Mouse (Mus musculus) liver, adult 2 months (tissue): Measurements from ENCODE around the gene B3galt1. TPM values are rescaled to one million over a fixed set of nuclear protein-coding genes. Genes with fewer than 3 reads are reported as not detected.

ENCODE experiments used
- DNase-seq: peaks from one replicate; pipeline ENCODE4 v3.0.0-alpha.2; 2011; ENCODE audit warnings: low read depth, low spot score; ENCODE audit errors: extremely low read depth
- H3K27ac ChIP-seq: fragments of 200-500 bp; replicated peaks from 2 replicates; pipeline ENCODE4 v1.5.1; 2012; ENCODE audit warnings: low read depth, mild to moderate bottlenecking, control low read depth, inconsistent platforms, low read length; ENCODE audit not compliant: insufficient read depth
- H3K27me3 ChIP-seq: fragments of 200-500 bp; 2 replicates; pipeline ENCODE4 v1.6.1; 2012; ENCODE audit warnings: mild to moderate bottlenecking, moderate library complexity, low read length, inconsistent platforms; ENCODE audit not compliant: control insufficient read depth, insufficient read depth
- H3K36me3 ChIP-seq: fragments of 200-500 bp; 2 replicates; pipeline ENCODE4 v1.6.1; 2012; ENCODE audit warnings: low read length, inconsistent platforms; ENCODE audit not compliant: control insufficient read depth, insufficient read depth
- H3K4me1 ChIP-seq: fragments of 200-500 bp; 2 replicates; pipeline ENCODE4 v1.6.1; 2011; ENCODE audit warnings: low read length; ENCODE audit not compliant: control insufficient read depth, insufficient read depth
- H3K4me3 ChIP-seq: fragments of 200-500 bp; 2 replicates; pipeline ENCODE4 v1.5.1; 2011; ENCODE audit warnings: low read depth, mild to moderate bottlenecking, control low read depth, low read length, moderate library complexity; ENCODE audit not compliant: insufficient read depth
- H3K79me2 ChIP-seq: fragments of 200-500 bp; 2 replicates; pipeline ENCODE4 v1.6.1; 2012; ENCODE audit warnings: inconsistent platforms, mild to moderate bottlenecking, low read length, moderate library complexity; ENCODE audit not compliant: control insufficient read depth, insufficient read depth
- H3K9ac ChIP-seq: fragments of 200-500 bp; 2 replicates; pipeline ENCODE4 v1.6.1; 2012; ENCODE audit warnings: low read depth, mild to moderate bottlenecking, control low read depth, inconsistent platforms, low read length
- CTCF ChIP-seq: fragments of 200-500 bp; IDR thresholded peaks from 2 replicates; pipeline ENCODE4 v1.5.1; 2011; ENCODE audit warnings: low read depth, low read length, control low read depth
- POLR2A ChIP-seq: fragments of 200-500 bp; IDR thresholded peaks from 2 replicates; pipeline ENCODE4 v1.6.1; 2011; ENCODE audit warnings: low read length, control low read depth; ENCODE audit not compliant: insufficient read depth; ENCODE audit errors: extremely low read depth
- WGBS: fragments of 180-500 bp; shearing (Covaris S2); methylation state at CpG from one replicate; pipeline ENCODE4 v1.1.7; 2018; 5-methylcytosine and 5-hydroxymethylcytosine counted together
- polyA plus RNA-seq: library from polyadenylated mRNA; depleted of rRNA; stranded (reverse); fragments of >200 nt; gene quantifications from 2 replicates; pipeline ENCODE4 v1.2.3, GENCODE M21; 2012
- total RNA-seq: library from RNA; depleted of rRNA; stranded (reverse); fragments of >200 nt; gene quantifications from 2 replicates; pipeline ENCODE4 v1.2.3, GENCODE M21; 2014

B3galt1 gene
- total and polyA plus RNA-seq, 2 experiments, result 2.6 to 22.8 TPM

DNA sequence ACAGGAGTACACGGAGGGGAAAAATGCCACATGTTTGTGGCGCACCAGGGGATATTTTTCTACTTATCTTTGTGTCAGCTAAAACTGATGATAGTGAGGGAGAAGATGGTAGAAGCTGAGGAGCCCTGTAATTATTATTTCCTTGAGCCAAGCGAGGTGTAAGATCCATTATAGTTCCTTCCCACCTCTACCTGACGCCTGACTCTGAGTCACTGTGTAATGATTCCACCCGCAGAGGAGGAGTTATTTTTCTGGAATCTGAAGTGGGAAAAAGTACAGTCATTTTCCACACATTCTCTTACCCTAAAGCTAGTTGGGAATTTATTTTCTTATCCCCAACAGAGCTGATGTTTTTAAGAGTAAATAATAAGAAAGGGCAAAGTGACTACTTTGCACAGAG lies 475.1 kb downstream of the B3galt1 start:
- H3K9ac ChIP-seq, result no peak overlapping the region
- no peaks in the 10 kb centered on the region for H3K27me3 ChIP-seq
- WGBS, result 92% methylated on average over 5 of the region's 5 CpGs
- TF ChIP-seq POLR2A (no peak), CTCF (no peak)
- H3K79me2 ChIP-seq, result peaks cover 1% of the 10 kb centered on the region; the same call in 1 of the 2 replicates
- no peak for DNase-seq
- H3K36me3 ChIP-seq, result peaks cover 13% of the 10 kb centered on the region
- no peaks in the 10 kb centered on the region for H3K4me1 ChIP-seq
- no peak overlapping the region for H3K27ac ChIP-seq
- no peak overlapping the region for H3K4me3 ChIP-seq

DNA sequence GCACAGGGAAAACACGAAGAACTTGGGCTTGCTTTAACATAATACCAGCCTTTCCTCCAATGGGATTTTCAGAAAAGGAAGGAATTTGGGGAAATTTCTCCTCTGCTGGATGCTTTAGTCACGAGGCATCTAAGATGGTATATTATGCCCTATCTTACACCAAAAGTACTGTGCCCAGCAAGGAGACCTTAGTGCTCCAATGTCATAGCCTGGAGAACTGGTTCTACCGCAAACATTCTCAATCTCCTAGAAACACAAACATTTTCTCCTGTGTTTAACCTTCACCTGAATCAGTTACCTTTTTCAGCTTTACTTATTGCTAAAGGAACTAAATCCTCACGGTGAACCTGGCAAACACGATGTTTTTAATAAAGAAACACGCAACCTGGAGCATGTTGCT lies 486.8 kb downstream of the B3galt1 start:
- WGBS, result 75% methylated on average over 6 of the region's 6 CpGs
- TF ChIP-seq POLR2A, result no peak
- no peak for TF ChIP-seq CTCF
- DNase-seq, result no peak

DNA sequence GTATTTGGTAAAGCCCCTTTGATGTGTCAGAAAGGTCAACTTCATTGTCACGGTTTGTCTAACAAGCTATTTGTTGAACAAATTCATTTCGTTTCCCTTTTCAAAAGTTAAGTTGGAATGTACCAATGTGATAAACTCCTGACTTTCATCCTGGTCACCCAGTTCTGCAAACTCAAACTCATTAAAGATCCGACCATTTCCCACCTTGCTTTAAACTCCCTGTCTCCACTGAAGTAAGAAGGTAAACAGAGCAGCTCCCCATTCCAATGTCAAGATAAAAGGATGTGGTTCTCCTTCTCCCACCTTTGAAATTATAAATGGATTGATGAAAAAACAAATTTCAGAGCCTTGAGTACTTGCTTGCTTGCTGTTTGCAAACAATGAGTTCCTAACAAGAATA lies 487.6 kb downstream of the B3galt1 start:
- no peak overlapping the region for H3K9ac ChIP-seq
- no peak for DNase-seq
- no peak overlapping the region for H3K27ac ChIP-seq
- H3K36me3 ChIP-seq, result peaks cover 28% of the 10 kb centered on the region
- WGBS, result 75% methylated on average over 3 of the region's 3 CpGs
- TF ChIP-seq POLR2A (no peak), CTCF (no peak)
- no peaks in the 10 kb centered on the region; the same call in 1 of the 2 replicates for H3K79me2 ChIP-seq
- H3K4me1 ChIP-seq, result no peaks in the 10 kb centered on the region
- H3K4me3 ChIP-seq, result no peak overlapping the region
- H3K27me3 ChIP-seq, result no peaks in the 10 kb centered on the region

More for the DNA sequence above, 486.8 kb downstream of the B3galt1 start:
- no peaks in the 10 kb centered on the region for H3K4me1 ChIP-seq
- peaks cover 34% of the 10 kb centered on the region for H3K36me3 ChIP-seq
- H3K9ac ChIP-seq, result no peak overlapping the region
- no peak overlapping the region for H3K27ac ChIP-seq
- no peak overlapping the region for H3K4me3 ChIP-seq
- no peaks in the 10 kb centered on the region; the same call in 1 of the 2 replicates for H3K79me2 ChIP-seq
- no peaks in the 10 kb centered on the region for H3K27me3 ChIP-seq

DNA sequence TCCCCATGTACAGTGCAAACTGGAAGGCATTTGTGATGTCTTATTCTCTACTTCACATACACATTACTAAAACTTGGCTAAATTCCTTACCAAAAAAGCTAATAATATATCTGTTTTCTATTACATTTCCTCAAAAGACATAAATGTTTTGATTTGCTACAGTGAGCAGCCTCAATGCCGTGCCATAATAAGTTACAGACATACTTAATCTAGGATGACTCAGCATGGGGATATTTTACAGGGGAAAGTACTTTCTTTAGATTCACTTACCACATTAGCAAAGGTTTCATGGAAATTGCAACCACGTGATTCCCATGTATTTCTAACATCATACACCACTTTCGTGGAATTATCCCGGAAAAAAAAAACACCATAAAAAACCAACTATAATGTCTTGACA lies 495.7 kb downstream of the B3galt1 start:
- DNase-seq, result no peak
- Histone ChIP-seq H3K79me2 (no peaks in the 10 kb centered on the region), H3K36me3 (peaks cover 12% of the 10 kb centered on the region), H3K4me1 (no peaks in the 10 kb centered on the region), H3K9ac (no peak overlapping the region), H3K4me3 (no peak overlapping the region), H3K27ac (no peak overlapping the region), H3K27me3 (no peaks in the 10 kb centered on the region)
- TF ChIP-seq CTCF, result no peak
- TF ChIP-seq POLR2A, result no peak
- 94% methylated on average over 4 of the region's 4 CpGs for WGBS

DNA sequence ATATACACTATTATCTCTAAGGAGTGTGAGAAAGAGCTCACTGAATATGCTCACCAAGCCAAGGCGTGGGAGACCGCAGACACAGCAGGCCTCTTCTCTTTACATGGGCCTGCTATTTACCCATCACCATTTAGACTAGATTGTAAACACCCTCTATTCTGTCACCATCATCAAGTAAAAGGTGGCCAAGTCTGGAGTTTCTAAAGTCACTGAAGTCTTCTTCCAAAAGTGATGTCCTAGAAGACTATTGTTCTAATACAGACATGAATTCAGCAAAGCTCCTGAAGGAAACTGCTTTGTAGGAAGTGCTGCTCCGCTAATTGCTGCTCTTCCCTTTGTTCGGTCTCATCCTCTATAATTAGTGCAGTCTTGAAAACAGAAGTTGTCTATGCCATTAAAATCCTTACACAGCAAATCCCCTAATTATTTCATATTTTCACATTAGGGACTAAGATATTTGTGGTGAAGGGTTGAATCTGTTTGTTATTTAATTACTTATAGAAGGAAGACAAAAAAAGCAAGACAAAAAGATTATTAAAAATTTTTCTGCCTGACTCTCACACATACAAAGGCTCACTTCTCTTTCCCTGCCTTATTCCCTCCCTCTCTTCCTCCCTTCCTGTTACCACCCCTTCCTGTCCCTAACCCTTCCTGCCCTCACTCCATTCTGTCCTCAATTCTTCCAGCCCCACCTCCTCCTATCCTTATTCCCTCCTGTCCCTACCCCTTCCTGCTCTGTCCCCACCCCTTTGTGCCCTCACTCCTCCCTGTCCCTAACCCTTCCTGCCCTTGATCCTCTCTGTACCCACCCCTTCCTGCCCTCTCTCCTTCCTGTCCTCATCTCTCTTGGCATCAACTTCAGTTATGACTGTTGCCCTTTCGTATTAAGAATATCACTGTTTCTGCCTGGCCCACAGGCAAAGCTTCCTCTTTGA lies 514.0 kb downstream of the B3galt1 start:
- peaks cover 29% of the 10 kb centered on the region for H3K36me3 ChIP-seq
- no peak overlapping the region for H3K9ac ChIP-seq
- TF ChIP-seq POLR2A (no peak), CTCF (no peak)
- no peak overlapping the region for H3K4me3 ChIP-seq
- H3K79me2 ChIP-seq, result no peaks in the 10 kb centered on the region
- peaks cover 6% of the 10 kb centered on the region for H3K4me1 ChIP-seq
- no peaks in the 10 kb centered on the region for H3K27me3 ChIP-seq
- H3K27ac ChIP-seq, result peak overlapping the region; percentile 35; the same call in 1 of the 2 replicates
- WGBS, result 73% methylated on average over 5 of the region's 5 CpGs
- DNase-seq, result peak; percentile 32

DNA sequence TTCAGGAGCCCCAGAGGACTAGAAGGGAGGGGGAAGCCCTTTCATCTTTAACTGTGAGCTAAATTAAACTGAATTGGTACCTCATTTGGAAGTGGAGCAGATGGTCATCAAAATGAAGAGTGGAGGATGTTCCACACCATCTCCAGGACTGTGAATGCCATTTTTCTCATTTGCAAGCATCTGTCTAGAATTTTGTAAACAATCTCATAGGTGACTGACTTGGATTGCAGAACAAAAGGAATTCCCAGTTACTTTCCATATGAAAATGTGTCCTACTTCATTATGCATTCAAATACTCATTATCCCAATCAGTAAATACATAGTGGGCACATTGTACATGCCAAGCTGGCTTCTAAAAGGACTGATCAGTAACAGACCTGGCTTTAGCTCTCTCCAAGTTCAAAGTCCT lies 515.2 kb downstream of the B3galt1 start:
- Histone ChIP-seq H3K79me2 (no peaks in the 10 kb centered on the region), H3K27ac (no peak overlapping the region)

More for the DNA sequence above, 515.2 kb downstream of the B3galt1 start:
- DNase-seq, result no peak
- Histone ChIP-seq H3K9ac (no peak overlapping the region), H3K4me1 (peaks cover 6% of the 10 kb centered on the region), H3K27me3 (no peaks in the 10 kb centered on the region), H3K36me3 (peaks cover 29% of the 10 kb centered on the region), H3K4me3 (no peak overlapping the region)
- TF ChIP-seq CTCF (no peak), POLR2A (no peak)
